Mouse (Mus musculus): ENCODE data around the gene Dpyd.

Gene Dpyd

DNA sequence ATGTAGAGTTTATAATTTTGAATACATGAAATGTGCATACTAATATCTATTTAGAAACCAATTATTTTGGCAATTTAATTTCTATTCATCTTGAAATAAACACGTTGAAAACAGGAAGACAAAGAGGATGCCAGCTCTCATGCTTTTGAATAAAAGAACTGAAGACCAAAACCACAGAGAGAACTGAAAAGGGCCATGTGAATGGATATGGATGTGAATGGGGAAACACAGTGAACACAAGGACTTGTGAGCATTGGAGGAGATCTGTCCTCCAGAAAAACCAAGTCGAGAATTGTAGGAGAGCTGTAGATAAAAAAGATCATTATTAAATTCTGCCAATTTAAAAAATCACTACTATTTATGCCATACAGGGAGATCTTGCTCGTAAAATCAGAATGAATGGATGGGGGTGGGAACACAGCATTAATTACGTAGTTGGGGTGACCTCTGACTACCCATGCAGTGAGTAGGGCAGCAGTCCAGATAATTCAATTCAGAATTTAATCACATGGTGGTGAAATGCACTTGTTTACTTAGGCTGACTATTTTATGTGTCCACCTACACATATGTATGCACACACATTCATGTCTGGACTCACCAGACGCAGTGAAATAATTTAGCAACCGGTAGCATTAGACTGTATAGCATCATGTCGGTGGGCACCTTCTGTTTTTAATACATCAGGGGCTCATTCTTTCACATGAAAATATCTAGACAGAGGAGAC, 114.3 kb downstream of the Dpyd start:
- CTCF ChIA-PET: no interaction called here

DNA sequence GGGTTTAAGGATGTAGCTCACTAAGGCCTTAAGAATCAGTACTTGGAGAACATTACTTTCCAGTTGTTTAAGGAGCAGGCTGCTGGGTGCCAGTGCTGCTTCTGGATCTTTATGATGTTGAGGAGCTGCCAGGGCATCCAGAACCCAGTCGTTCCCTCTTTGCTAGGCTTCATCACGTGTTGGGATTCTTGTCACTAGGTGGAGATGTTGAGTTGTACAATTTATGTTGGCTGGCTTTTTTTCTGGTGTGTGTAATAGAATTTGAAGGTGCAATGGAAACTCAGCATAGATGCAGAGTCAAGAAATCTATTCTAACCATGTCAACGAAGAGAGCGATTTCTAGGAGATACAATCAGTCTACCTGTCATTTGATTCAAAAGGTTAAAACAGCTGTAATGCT, 118.9 kb downstream of the Dpyd start:
- CTCF ChIA-PET: no interaction called here

DNA sequence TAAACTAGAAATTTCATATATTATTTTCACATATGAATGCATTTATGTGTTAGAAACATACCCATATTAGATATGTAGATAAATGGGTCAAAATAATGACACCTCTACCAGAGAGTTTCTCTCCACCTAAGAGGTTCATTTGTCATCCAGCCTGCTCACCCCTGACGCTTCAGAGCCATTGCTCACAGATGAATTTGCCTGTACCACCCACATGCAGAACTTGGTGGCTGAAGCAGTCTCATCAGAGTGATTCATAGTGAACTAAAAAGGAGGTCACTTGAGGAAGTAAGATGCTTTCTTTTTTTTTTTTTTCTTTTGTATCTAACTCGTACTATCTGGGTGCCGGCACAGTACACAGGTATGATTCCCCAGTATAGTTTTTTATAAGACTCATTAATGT, 188.3 kb downstream of the Dpyd start:
- CTCF ChIA-PET: no interaction called here

DNA sequence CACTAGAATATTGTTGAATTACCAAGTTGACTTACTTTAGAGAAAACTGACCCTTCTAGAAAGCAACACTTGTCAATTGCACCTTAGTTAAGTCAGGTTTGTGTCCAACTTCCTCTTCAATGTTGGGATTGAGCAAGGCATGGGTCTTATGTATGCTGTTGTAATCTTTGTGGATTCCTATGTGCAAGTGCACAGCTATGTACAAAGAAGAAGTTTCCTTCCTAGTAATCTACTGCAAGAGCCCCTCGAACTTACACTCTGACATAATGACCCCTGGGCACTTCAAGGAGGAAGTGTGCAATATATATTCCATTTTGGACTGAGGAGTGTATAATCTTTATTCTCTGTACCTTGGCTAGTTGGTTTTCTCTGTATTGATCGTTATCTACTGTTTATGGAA, 191.7 kb downstream of the Dpyd start:
- CTCF ChIA-PET: no interaction called here

DNA sequence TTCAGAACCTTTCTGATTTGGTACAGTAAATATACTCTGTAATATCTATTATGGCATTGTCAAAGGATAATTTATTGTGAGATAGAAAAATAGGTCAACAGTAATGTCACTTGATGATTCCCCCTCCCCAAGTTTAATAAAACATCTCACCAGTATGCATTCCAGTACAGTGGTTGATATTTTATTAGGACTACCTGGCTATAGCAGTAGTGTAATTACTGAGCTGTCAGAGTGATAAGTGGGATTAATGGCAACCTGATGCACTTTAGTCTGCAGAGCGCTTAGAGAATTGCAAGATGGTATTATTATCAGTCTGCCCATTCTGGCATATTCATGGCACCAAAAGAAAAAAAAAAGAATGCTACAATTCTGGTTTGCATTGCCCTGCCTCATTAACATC, 194.2 kb downstream of the Dpyd start:
- CTCF ChIA-PET: no interaction called here

DNA sequence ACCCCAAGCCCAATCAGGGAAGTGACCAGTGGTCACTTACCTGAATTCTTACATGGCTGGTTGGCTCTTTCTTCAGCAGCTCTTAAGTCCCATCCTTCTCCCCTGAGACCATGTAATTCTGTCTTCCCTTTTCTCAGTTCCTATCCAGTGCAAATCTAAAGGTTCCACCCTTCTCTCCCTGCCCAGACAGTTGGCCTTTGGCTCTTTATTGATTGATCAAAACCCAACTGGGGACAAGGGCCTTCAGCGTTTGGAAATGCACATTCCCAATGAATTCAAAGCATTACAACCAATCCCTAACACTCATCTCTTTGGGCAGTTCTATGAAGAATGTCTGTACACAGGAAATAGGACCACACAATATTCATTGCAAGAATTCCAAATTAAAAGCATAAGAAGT, 251.0 kb downstream of the Dpyd start:
- CTCF ChIA-PET: no interaction called here

DNA sequence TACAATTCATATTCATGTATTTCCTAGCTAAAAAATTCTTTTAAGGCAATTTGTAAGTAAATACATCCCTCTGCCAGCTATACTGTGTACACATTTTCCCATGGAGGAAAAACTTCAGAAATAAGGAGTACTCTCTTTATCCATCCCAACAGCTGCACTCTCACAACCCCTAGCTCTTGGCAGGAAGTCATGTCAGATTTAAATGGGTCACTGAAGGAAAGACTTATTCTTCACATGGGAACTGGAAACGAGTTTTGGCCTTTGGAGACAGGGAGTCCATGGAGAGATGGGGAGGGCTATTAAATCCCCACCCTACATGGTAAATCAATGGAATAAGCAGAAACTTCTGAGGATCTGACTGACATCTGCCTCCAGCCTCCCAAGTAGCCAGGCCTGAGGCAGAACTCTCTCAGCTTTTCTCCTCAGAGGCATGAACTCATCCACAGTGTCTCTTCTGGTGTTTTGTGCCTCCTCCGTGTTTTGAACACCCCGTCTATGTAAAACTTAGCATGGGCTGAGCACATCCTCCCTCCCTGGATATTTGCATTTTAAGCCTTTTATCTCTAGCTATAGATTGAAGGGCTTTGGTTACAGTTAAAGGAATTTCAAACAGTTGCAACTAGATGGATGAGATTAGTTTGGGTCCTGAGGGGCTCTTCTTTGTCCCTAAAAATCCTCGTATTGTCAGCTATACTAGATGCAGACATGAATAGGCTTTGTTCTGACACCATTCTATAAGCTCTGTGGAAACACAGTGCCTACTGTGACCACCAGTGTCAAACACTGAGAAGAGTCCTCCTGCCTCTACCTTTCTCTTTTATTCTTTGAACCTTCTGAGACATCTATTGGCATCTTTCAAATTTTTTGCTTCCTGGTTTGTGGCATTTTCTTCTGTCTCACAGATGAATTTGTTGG, 288.9 kb downstream of the Dpyd start:
- CTCF ChIA-PET: no interaction called here

DNA sequence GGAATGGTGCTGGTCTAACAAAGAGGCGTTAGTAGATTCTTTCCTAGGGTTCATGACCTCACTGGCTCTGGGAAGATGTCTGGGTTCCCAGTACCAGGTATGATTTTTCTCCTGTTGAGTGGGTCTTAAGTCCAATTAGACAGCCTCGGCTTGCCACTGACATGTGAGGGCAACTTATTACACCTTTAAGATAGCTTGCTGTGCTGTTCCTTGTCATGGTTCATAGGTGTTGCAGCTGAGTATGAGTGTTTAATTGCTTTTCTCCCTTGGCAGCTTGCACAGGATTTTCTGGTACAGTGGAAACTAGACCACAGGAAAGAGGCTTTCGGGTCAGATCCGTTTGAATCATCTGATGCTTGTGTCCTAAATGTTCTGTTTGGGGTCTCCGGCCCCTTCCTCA, 290.8 kb downstream of the Dpyd start:
- CTCF ChIA-PET: no interaction called here

DNA sequence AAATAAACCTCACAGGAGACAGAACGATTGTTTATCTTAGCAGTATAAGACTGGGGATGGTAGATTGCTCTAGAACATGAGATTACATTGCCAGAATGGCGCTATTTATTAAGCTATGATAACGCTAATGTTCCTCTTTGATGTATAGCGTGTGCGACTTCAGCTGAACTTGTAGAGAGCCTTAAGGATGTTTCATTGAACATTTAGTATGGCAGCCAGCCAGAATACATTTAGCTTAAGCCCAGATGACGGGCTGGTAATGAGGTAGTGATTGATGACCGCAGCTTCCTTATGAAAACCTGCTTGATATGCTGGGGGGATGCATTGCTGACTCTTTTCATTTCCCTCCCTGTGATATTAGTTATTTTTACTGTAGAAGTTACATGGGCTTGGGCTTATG, 293.5 kb downstream of the Dpyd start:
- CTCF ChIA-PET: no interaction called here

DNA sequence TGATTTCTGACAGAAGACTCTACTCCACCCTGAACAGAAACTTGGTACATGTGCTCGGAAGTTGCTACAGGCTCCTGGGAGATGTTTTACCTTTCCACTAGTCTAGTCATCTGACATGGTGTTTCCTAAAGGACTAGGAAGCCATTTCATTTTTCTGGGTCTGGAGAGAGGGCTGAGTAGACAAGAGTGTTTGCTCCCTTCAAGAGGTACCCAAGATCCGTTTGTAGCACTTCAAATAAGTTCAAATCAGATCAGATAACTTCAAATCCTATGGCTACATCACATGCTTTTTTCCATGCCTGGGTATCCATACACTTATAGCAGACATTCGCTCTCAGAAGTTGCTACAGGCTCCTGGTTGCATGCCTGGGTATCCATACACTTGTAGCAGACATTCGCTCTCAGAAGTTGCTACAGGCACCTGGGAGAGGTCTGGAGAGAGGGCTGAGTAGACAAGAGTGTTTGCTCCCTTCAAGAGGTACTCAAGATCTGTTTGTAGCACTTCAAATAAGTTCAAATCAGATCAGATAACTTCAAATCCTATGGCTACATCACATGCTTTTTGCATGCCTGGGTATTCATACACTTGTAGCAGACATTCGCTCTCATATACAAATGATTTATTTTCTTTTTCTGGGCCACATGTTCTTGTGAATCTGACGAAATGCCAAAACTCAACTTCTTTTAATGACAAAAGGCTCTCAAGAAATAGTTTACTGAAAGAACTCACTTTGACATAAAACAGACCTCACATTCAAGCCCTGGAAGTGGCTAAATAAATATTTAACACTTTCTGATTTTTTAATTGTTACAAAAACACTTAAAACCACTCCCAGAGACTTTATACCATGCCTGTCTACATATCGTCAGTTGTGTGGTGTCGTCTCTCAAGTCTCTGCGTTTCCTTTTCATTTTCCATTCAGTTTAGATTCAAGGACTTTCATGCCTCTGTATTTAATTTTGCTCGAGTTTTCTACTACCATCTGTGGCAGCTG, 307.5 kb downstream of the Dpyd start:
- CTCF ChIA-PET: no interaction called here

DNA sequence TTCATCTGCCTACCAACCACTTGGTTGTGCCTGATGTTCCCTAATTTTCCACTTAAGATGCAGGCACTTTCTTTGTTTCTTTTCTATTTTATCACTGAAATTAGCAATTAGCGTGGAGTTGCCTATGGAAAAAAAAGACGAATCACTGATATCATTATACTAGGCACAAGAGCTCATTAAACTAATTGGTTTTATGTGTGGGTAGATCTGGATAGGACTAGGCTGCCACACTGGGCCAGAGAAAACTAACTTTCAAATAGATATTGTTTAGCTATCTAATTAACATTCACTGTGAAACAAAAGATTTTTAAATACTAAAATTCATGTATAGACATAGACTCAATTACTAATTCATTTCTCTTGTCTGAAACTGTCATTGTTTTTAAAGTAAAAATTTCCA, 313.9 kb downstream of the Dpyd start:
- CTCF ChIA-PET: no interaction called here

DNA sequence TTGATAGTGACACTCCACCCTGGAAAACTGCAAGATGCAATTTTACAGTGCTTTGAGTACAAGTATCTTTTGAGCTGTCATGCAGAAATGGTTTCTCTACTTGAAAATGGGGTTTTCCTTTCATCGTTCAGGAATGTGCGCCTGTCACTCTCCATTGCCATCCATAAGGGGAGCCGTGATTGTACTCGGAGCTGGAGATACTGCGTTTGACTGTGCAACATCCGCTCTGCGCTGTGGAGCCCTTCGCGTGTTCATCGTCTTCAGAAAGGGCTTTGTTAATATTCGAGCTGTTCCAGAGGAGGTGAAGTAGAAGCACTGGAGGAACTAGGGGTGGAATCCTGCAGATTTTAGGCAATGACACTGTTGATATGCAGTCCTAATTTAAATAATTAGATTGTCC, 337.1 kb downstream of the Dpyd start:
- CTCF ChIA-PET: no interaction called here

DNA sequence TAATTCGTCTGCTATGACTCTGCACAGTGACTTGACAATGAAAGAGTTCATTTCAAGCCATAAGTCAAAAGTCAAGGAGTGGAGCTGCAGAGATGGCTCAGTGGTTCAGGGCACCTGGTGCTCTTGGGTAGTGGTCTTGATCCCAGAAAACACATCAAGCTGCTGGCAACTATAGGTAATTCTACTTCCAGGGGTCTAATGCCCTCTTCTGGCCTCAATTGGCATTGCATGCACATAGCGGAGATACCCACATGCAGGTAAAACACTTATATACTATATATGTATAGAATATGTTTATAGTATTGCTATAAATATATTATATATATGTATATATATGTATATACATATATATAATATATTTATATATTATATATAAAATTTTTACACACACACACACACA, 429.4 kb downstream of the Dpyd start:
- CTCF ChIA-PET: no interaction called here

DNA sequence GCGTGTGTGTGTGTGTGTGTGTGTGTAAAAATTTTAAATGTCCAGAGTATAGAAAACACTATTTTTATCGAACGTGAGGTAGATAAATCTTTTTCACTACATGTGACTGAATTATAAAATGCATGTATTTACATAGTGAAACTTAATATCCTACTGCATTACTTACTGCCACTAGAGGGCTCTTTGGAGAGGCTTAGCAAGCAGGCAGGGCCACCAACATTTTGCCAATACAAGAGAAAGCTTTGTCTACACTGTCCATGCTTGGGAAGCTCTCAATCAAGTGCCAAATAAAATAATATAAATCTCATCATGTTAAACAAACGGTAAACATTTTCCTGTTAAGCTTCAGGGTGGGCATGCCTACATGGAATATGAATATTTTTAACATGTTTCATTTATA, 429.9 kb downstream of the Dpyd start:
- CTCF ChIA-PET: no interaction called here

DNA sequence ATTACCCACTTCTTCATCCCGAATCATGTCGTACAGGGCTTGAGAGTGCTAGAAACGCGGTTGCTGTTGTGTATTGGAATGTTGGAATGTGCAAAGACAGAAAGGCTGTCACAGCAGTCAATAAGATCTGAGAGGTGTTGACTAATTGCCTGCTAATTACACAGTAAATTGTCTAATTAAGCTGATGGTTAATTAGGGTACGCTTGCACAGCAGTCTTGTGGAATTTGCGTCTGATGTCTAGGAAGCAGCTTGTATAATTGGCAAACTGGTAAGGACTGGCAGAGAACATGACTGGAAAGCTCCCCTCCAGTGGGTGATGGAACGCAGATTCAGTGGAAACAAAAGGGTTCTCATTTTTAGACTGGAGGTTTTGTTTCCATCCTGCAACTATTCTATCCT, 459.3 kb downstream of the Dpyd start:
- CTCF ChIA-PET: no interaction called here

DNA sequence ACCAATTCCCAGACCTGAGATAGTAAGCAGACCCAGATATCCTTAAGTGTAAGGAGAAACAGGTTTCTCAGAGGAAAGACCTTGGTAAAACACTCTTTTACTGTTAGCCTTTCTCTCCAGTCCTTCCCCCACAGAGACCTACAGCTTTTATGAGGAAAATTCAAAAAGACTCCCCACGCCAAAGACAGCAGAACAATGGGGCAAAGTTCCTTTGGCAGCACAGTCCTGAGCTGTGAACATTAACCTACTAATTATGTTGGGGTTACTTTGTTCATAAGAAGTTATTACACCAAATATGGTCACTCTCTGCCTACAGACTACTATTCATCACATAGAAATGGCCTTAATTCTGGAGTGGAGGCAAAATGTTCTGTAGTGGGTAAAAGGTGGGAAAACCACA, 480.7 kb downstream of the Dpyd start:
- CTCF ChIA-PET: no interaction called here

DNA sequence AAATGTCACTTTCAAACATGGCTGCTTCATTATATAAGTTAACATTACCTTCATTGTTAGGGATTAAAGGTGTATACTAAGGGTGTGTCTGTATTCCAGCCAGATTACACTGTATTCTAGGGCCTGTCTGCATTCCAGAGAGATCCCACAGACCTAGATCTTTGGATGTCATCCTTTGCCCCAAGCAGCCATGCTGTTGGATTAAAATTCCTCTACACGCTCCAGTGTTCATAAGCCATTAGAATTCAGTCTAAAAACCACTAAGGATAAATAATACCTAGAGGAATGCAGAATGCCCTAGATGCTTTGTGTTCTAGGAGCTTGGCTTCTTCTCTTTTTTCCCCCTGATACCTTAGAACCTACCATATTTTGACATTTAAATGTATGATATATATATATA, 494.2 kb downstream of the Dpyd start:
- CTCF ChIA-PET: no interaction called here

DNA sequence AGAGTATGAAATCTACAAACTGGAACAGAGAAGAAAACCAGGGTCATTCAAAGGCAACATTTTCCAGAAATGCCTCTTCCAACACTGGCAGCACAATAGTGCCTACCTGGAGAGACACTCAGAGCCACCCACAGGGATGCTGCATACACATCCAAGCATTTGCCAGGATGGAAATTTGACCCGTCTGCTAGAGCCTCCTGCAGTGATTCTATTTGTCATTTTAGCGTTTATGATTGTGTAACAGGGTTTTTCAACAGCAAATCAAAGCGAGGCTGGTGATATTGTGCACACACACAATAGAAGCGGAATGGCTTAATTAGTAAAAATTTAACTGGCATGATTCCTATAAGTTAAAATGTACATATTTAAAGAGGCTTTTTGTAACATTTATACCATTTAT, 501.3 kb downstream of the Dpyd start:
- CTCF ChIA-PET: no interaction called here

DNA sequence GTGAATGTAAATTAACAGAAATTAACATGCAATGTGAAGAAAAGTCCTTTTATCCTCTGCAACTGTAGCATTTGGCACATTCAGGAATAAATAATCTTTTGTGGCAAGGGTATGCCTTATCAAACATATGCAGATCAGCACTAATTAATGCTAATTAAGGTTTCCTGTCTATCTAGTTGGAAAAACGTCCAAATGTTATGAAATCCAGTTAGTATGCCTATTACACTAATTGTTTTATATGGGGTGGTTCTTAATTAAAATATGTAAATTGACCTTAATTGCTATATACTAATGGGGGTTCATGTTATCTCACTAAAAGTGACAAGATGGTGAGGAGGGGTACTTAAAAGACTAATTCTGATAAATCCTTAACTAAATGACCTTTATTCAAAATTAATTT, 501.7 kb downstream of the Dpyd start:
- CTCF ChIA-PET: no interaction called here

DNA sequence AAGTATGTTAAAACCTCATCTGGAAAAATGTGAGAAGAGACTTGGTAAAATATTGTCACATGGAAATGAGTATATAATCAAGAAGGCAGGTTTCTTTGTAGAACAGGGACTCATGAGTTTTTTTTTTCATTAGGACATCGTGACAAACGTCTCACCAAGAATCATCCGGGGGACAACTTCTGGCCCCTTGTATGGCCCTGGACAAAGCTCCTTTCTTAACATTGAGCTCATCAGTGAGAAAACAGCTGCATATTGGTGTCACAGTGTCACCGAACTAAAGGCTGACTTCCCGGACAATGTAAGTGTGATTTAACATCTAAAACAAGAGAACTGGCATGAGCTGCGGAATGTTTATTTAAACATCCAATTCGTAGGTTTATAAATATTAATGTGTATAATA, 502.8 kb downstream of the Dpyd start:
- CTCF ChIA-PET: no interaction called here

DNA sequence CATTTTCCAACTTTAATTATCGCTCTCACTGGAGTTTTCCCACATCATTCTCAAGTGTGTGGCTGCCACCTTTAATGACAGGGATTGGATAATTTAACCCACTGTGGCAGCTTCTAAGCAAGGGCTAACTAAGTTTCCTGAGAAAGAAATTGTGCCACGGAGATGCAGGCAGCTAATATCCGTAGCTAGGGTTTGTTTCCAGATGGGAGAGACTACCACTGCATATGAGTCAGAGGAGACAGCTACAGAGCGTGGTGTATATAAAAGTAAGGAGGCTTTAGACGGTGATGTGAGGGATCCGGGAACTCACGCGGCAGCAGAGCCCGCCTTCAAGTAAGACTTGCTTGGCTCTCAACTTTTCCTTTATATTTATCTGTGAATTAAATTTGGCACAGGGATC, 505.3 kb downstream of the Dpyd start:
- CTCF ChIA-PET: no interaction called here

DNA sequence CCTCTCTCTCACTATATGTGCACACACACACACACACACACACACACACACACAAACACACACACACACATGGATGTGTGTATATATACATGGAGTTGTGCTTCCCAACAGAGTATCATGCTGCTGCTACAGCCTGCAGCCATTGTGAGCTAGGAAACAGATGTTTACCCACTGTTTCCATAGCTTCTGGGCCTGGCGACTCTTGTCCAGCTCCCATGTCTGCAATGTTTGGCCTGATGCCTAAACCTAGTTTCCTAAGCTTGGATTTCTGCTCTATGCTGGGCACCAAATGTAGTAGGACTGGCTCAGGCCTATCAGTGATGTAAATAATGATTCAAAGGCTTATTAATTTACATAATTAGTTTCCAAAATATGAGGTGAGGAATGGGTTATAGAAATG, 524.7 kb downstream of the Dpyd start:
- CTCF ChIA-PET: no interaction called here

Data from spleen, embryonic (tissue).